Mouse (Mus musculus) heart, adult 9 months (tissue): ENCODE results near the gene Mcrs1.
"Not testable (repeated sequence)": the region's sequence is repeated elsewhere in the genome, so short reads cannot be mapped to it uniquely, and the experiment has no call there.

Experiments used
- DNase-seq, 2 experiments: peaks; one replicate each; pipeline ENCODE4 v3.0.0; 2022; ENCODE audit warnings: low spot score in 2 of 2

Mcrs1 gene

DNA sequence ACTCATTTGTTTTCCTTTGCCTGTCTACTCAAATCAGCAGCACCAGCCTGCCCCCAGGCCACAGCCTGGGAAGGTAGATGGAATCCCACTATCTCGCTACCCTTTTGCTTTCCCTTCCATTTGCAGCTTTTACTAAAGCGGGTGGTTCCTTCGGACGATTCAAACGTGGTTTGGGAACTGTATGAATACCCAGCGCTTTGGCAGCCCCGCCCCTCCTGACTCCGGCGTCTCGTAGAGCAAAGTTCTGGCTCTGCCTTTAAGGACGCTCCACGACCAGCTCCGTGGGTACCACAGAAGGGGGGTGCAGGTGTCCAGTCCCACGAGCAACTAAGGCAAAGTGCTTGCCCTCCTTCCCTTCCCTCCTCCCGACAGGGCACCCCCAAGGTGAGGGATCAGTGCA is 650 bp downstream of the Mcrs1 start:
- DNase-seq, result peak in 1 of 2 experiments; percentile 29

DNA sequence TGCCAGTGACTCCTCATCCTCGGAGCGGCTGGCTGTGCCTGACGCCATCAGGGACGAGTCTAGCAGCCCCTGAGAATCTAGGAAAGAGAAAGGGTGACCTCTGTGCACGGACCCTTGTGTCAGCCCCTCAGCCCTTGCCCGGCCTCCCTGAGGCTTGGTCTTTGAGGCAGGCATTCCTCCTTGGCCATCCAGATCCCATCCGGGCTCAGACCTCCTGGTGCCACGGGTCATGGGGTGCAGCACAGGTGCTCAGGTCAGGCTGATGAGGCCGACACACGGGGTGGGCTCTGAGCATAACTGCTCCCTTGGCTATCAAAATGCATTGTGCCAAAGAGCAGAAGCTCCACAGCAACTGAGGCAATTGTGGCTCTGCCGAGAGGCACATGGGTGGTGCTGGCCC is 1.8 kb downstream of the Mcrs1 start:
- DNase-seq, result no peak

GRCm38 (mm10) chr15:99248972-99249371 is 2.8 kb downstream of the Mcrs1 start:
- DNase-seq, result peak; percentile 64 to 68

GRCm38 (mm10) chr15:99246736-99247135 is 5.0 kb downstream of the Mcrs1 start:
- not testable (repeated sequence) for DNase-seq

- no peak for DNase-seq
These were observed 9.7 kb downstream of the Mcrs1 start for GRCm38 (mm10) chr15:99242045-99242444.

DNA sequence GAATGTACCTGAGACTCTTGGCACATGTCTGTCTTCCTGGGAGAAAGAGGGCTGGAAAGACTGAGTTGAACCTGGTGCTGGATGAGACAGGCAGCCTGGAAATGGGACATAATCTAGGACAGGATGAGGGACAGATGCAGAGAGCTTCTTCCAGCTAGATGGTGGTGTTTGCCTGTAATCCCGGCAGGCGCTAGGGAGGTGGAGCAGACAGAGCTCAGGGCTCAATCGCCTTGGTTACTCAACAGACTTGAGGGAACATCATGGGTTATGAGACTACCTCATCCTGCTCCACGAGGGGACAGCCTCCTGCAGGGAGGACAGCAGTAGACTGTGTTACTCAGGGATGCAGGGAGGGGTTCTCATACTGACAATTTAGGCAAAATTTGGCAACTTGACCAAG is 10.5 kb downstream of the Mcrs1 start:
- no peak for DNase-seq

DNA sequence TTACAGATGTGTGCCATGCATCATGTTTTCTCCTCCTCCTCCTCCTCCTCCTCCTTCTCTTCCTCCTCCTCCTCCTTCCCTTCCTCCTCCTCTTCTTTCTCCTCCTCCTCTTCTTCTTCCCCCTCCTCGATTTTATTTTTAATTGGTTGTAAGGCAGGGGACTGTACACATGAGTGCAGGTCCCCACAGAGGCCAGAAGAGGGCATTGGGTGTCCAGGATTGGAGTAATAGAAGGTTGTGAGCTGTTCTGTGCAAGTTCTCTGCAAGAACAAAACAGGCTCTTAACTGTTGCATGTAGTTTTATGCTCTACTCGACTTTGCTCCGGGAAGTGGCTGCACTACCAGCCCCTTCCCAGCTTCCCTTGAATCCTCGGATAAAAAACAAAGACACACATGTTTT is 11.6 kb downstream of the Mcrs1 start:
- DNase-seq, result no peak

DNA sequence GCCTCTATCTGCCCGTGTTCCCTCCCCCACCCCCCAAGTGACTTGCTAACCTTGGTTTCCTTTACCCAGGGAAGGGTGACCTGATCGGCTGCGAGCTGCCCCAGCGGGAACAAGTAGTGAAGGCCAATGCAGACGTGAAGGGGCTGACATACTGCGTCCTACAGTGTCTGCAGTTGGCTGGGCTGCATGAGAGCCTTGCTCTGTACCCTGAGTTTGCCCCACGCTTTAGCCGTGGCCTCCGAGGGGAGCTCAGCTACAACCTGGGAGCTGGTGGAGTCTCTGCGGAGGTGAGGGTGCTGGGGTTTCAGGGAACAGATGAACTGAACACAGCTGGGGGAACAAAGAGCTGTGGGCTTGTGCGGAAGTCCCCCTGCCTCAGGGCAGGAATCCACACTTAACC is 13.8 kb downstream of the Mcrs1 start:
- DNase-seq, result no peak

DNA sequence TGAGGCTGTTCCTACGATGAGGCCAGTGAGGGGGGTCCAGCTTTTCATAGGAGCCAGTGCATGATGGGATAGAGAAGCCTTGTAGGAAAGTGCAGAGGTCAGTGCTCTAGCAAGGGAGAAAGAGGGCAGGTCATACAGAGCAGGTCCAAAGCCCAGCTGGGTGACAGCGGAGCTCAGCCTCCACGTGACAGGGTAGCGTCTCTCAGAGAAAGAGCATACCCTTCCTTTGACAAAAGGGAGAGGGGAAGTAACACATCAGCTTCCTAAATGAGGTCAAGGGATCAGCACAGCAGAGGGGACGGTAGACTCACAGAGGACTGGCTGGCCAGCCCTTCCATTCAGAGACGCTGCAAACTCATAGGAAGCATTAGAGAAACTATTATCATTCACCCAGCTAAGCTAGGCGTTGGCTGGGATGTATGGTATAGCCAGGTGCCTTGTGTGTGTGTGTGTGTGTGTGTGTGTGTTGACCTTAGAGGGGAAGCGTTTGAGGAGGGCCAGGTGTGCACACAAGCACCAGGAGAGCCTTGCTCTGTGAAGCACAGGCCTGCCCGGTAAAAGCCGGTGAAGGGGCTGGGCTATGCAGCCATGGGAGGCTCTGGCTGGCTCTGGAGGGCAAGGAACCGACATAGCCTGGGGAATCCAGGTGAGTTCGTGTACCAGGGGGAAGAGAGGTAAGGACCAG is 17.3 kb downstream of the Mcrs1 start:
- no peak for DNase-seq

DNA sequence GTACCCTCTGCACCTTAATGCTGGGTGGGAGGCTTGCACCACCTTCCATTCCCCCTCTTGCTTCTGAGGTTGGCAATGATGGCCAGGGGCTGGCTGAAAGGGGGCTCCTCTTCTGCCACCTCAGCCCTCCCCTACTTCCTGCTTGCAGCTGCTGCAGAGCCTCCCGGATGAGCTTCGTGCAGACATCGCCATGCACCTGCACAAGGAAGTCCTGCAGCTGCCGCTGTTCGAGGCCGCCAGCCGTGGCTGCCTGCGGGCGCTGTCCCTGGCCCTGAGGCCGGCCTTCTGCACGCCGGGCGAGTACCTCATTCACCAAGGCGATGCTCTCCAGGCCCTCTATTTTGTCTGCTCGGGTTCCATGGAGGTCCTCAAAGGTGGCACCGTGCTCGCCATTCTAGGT is 18.0 kb downstream of the Mcrs1 start:
- DNase-seq, result no peak

DNA sequence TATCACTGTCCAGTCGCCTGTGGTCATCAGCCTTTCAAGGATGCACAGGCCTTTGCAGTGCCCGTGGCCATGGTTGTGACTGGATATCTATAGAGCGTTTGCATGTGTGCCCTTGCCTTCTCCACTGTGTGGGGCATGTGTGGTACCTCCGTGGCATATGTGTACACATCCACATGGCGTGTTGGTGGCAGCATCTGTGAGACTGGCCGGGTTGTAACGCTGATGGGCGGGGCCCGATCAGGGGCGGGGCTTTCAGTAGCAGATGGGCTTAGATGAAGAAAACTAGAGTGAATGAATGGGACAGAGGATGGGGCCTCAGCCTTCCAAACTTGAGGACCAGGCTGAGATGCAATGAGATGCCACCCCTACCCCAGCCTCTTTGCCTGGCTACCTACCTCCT is 19.8 kb downstream of the Mcrs1 start:
- DNase-seq, result no peak

- DNase-seq, result no peak
These were observed 25.7 kb downstream of the Mcrs1 start for GRCm38 (mm10) chr15:99226090-99226489.

DNA sequence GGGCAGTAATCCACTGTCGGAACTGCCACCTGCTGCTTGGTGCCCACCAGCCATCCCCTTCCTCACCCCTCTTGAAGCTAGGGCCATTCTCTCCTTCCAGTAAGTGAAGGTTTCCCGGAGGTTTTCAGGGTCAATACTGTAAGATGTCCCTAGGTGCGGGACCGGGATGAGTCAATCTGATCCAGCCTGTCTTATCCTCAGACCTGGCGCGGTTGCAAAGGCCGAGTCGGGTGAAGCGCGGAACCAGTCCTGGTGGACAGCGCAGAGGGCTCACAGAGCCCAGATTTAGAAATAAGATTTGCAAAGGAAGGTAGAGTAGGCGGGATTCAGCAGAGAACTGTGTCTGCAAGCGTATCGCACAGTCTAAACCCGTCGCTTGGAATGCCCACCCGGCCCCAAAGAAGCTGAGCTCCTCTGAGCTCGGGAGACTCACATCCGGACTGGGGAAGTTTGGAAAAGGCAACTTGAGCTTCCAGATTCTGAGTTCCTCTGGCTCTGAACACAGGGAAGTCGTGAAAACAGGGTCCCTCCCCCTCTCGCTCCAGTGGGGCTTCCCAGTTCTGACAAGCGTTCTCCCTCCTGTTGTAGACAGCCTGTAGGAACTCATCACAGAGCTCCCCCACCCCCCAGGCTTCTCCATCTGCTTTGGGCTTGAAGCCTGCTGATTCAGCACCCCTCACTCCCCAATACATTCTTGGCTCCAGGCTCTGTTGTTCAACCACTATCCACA is 26.5 kb downstream of the Mcrs1 start:
- no peak for DNase-seq

- DNase-seq, result no peak
These were observed 27.4 kb downstream of the Mcrs1 start, which contains the start of gene Kcnh3 for GRCm38 (mm10) chr15:99224208-99224911. TSS of gene Kcnh3 (plus strand) at chr15:99224861.

- DNase-seq, result peak in 1 of 2 experiments; percentile 18
These were observed 28.1 kb downstream of the Mcrs1 start for GRCm38 (mm10) chr15:99223585-99224207.

GRCm38 (mm10) chr15:99222794-99223584 is 28.8 kb downstream of the Mcrs1 start:
- no peak for DNase-seq

- DNase-seq, result no peak
These were observed 30.3 kb downstream of the Mcrs1 start for GRCm38 (mm10) chr15:99221315-99221952.

GRCm38 (mm10) chr15:99217630-99218029 is 34.1 kb downstream of the Mcrs1 start:
- no peak for DNase-seq

DNA sequence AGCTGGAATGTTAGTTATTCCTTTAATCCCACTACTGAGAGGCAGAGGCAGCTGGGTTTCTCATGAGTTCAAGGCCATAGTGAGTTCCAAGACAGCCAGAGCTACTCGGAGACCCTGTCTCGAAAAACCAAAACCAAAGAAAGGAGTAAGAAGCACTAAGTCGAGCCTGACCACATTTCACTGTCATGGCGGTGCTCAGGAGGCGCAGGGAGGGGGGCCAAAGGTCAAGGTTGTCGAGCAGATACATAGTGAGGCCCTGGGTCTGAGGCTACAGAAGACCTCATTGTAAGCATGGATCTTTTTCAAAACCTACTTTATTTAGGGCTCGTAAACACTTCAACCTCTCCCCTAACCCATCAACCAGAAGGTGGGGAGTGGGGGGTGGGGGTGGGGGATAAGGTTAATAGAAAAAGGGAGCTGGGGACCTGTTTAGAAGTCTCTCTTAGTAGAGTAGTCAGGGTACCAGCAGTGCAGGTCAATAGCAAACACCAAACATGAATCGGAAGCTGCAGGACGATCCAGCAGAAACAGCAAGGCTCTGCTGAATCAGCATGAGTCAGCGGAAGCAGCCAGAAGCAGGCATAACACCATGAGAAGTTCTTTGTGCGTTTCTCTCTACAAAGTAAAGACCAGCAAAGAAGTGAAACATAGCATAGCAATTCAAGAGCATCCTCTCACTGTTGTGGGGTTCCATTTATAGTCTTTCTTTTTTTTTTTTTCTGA is 35.9 kb downstream of the Mcrs1 start:
- DNase-seq, result no peak

DNA sequence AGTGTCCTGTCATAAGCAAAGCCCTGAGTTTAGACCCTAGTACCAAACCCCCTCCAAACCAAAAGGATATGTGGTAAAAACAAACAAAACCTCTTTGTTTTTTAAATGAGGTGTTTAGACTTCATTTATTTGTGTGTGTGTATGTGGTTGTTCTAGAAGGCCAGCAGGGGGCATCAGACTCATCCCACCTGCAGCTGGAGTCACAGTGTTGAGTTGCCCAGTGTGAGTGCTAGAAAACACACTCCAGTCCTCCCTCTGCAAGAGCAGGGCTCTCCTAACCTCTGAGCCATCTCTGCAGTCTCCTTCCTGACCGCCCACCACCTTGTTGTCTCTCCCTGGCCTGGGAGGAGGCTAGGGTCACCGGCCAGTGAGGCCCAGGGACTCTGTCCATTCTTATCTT is 36.8 kb downstream of the Mcrs1 start:
- DNase-seq, result no peak
